Mouse (Mus musculus): Measurements from ENCODE around the gene Grhl1. TPM values are rescaled to one million over a fixed set of nuclear protein-coding genes. Genes with fewer than 3 reads are reported as not detected.
"Not testable (repeated sequence)": the region's sequence is repeated elsewhere in the genome, so short reads cannot be mapped to it uniquely, and the experiment has no call there.

Grhl1 gene
- polyA plus RNA-seq (2016; fragmentation: Nextera tagmentation; extraction: Ambion mirVana): 2.0 and 3.0 TPM in 2 replicates

DNA sequence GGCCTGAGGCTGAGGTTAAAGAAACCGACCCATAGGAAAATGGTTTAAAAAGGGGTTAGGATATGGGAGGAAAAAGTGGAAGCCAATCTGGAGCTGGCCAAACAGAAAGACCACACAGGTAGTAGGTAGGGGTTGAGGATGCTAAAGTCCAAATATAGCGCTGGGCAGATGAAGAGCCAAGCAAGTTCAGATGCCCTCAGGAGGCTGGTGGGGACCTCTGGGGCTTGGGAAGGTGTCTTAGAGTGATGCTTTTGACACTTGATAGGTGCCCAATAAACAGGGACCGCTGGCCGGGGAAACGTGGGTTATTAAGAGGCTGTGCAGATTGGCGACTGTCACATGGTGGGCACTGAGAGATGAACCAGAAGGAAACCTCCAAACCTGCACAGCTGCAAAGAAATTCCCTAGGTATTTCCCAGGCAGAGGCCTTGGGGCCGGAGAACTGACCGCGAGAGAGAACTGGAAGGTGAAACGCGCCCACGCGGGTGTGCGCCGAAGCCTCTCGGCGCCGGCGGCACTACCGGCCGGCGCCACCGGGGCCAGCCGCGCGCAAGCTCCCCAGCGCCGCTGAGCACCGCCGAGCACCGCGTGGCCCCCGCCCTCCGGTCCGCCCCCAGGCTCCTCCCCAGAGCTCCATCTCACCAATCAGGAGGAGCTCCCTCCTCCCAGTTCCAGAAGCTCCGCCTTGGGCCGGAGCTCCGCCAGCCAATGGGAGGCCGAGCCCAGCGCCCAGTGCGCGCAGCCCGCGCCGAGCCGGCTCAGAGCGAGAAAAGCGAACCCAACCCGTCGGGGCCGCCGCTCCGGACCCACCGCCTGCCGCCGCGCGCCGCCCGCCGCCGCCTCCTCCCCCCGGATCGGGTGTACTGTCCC lies at the start of gene Grhl1:
Gene Grhl1 (plus strand): TSS at position 761 of the 870 bp plus-strand sequence.
- peak within 1 kb of the TSS; percentile 51 for H3K9ac ChIP-seq (replicated peaks)
- no peaks in the 10 kb centered on the region for H3K36me3 ChIP-seq
- H3K27ac ChIP-seq: no peak within 1 kb of the TSS
- H3K4me3 ChIP-seq (replicated peaks): peak within 1 kb of the TSS; percentile 64
- peaks cover 39% of the 10 kb centered on the region for H3K27me3 ChIP-seq
- H3K4me2 ChIP-seq: peak within 1 kb of the TSS; percentile 86
- peaks cover 26% of the 10 kb centered on the region for H3K4me1 ChIP-seq (replicated peaks)
- WGBS: 2% methylated on average over 48 of the region's 64 CpGs
- peak; percentile 94 for ATAC-seq (ENCODE audit: insufficient number of reproducible peaks, insufficient read depth, low FRiP score, low TSS enrichment, low read depth)
- H3K9me3 ChIP-seq: no peaks in the 10 kb centered on the region

DNA sequence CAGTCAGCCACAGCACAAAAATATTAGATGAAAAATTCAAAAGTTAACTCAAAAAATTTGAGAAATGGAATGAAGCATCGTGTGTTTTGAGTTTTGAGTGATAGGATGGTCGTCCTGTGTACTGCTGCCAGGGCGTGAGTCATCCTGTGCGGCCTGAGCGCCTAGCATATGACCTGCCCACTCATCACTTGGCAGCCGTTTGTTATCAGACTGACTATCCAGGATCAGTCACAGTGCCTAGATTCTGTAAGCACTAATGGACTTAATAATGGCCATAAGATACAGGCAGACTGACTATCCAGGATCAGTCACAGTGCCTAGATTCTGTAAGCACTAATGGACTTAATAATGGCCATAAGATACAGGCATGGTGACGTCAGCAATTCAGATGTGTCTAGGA lies 47.0 kb upstream of the Grhl1 start:
- not testable (repeated sequence) for H3K9me3 ChIP-seq; H3K27ac ChIP-seq; H3K27me3 ChIP-seq; H3K4me2 ChIP-seq; H3K9ac ChIP-seq (replicated peaks); H3K4me1 ChIP-seq (replicated peaks); H3K4me3 ChIP-seq (replicated peaks); ATAC-seq (ENCODE audit: insufficient number of reproducible peaks, insufficient read depth, low FRiP score, low TSS enrichment, low read depth)
- H3K36me3 ChIP-seq: peaks cover 29% of the 10 kb centered on the region
- WGBS: 91% methylated on average over 7 of the region's 7 CpGs

- ATAC-seq (ENCODE audit: insufficient number of reproducible peaks, insufficient read depth, low FRiP score, low TSS enrichment, low read depth): no peak
- WGBS: 76% methylated on average over 5 of the region's 5 CpGs
Measured at GRCm38 (mm10) chr12:24536390-24536789, 35.7 kb upstream of the Grhl1 start.

DNA sequence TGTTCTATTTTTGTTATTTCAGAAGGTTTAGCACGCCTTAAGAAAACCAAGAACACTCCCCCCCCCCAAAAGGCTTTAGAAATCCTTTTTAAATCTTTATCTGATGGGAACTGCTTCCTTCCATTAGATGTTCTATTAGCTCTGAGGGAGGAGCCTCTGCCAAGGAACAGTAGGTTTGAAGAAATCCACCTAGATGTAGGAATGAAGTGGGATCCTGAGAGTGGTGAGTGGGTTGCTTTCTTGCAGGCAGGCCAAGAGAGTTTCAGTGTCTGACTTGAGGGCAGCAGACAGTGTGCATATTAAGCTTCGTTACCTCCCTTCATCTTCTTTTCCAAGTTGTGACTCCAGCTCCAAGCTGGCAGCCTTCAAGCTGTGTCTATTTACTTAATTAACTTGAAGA lies 34.9 kb upstream of the Grhl1 start:
- ATAC-seq (ENCODE audit: insufficient number of reproducible peaks, insufficient read depth, low FRiP score, low TSS enrichment, low read depth): no peak
- 79% methylated on average over 2 of the region's 2 CpGs for WGBS
- Histone ChIP-seq H3K9me3 (no peaks in the 10 kb centered on the region), H3K9ac (replicated peaks) (no peak overlapping the region), H3K27me3 (no peaks in the 10 kb centered on the region), H3K36me3 (peaks cover 7% of the 10 kb centered on the region; the same call in 1 of the 2 replicates), H3K27ac (no peak overlapping the region), H3K4me2 (no peak overlapping the region), H3K4me1 (replicated peaks) (no peaks in the 10 kb centered on the region), H3K4me3 (replicated peaks) (no peak overlapping the region)

More at GRCm38 (mm10) chr12:24536390-24536789, 35.7 kb upstream of the Grhl1 start:
- H3K4me1 ChIP-seq (replicated peaks): no peaks in the 10 kb centered on the region
- no peak overlapping the region for H3K9ac ChIP-seq (replicated peaks)
- H3K4me3 ChIP-seq (replicated peaks): no peak overlapping the region
- no peaks in the 10 kb centered on the region for H3K27me3 ChIP-seq
- H3K36me3 ChIP-seq: peaks cover 11% of the 10 kb centered on the region; the same call in 1 of the 2 replicates
- no peak overlapping the region for H3K4me2 ChIP-seq
- H3K9me3 ChIP-seq: no peaks in the 10 kb centered on the region
- H3K27ac ChIP-seq: no peak overlapping the region

GRCm38 (mm10) chr12:24537965-24538364 lies 34.1 kb upstream of the Grhl1 start:
- no peak for ATAC-seq (ENCODE audit: insufficient number of reproducible peaks, insufficient read depth, low FRiP score, low TSS enrichment, low read depth)
- no peak overlapping the region for H3K4me2 ChIP-seq
- no peaks in the 10 kb centered on the region for H3K27me3 ChIP-seq
- H3K4me3 ChIP-seq (replicated peaks): no peak overlapping the region
- H3K4me1 ChIP-seq (replicated peaks): no peaks in the 10 kb centered on the region
- H3K27ac ChIP-seq: no peak overlapping the region
- H3K9ac ChIP-seq (replicated peaks): no peak overlapping the region
- WGBS: 90% methylated on average over 4 of the region's 4 CpGs
- no peaks in the 10 kb centered on the region for H3K9me3 ChIP-seq
- peaks cover 7% of the 10 kb centered on the region; the same call in 1 of the 2 replicates for H3K36me3 ChIP-seq

GRCm38 (mm10) chr12:24541426-24542154 lies 30.5 kb upstream of the Grhl1 start:
- no peak overlapping the region for H3K9ac ChIP-seq (replicated peaks)
- no peak overlapping the region for H3K4me2 ChIP-seq
- no peak for ATAC-seq (ENCODE audit: insufficient number of reproducible peaks, insufficient read depth, low FRiP score, low TSS enrichment, low read depth)
- H3K9me3 ChIP-seq: no peaks in the 10 kb centered on the region
- no peaks in the 10 kb centered on the region for H3K4me1 ChIP-seq (replicated peaks)
- H3K36me3 ChIP-seq: peaks cover 15% of the 10 kb centered on the region
- H3K27ac ChIP-seq: no peak overlapping the region
- WGBS: 80% methylated on average over 16 of the region's 16 CpGs
- no peaks in the 10 kb centered on the region for H3K27me3 ChIP-seq
- no peak overlapping the region for H3K4me3 ChIP-seq (replicated peaks)

GRCm38 (mm10) chr12:24547686-24548085 lies 24.4 kb upstream of the Grhl1 start:
- Histone ChIP-seq H3K27me3 (no peaks in the 10 kb centered on the region), H3K9ac (replicated peaks) (no peak overlapping the region), H3K4me2 (no peak overlapping the region), H3K27ac (no peak overlapping the region), H3K36me3 (peaks cover 35% of the 10 kb centered on the region), H3K9me3 (no peaks in the 10 kb centered on the region), H3K4me3 (replicated peaks) (no peak overlapping the region), H3K4me1 (replicated peaks) (no peaks in the 10 kb centered on the region)
- no peak for ATAC-seq (ENCODE audit: insufficient number of reproducible peaks, insufficient read depth, low FRiP score, low TSS enrichment, low read depth)
- 81% methylated on average over 8 of the region's 8 CpGs for WGBS

DNA sequence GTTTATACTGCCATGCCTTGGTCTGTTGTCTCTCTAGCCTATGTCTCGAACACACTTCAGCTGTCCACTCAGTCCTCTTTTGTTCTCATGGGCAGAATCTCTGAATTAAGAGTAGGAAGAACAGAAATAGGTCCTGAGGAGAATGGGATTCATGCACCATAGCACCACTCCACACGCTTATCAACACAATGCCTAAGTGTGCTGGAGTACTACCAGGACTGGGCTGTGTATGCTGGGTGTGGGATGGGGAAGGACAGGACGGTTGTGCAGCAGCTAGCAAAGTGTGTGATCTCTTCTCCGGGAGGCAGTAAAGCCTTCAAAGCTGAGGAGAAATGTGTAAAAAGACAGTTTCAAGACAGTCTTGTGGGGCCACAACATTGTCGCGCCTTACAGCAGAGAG lies 23.2 kb upstream of the Grhl1 start:
- WGBS: 90% methylated on average over 6 of the region's 6 CpGs
- Histone ChIP-seq H3K9ac (replicated peaks) (no peak overlapping the region), H3K27me3 (no peaks in the 10 kb centered on the region), H3K36me3 (peaks cover 35% of the 10 kb centered on the region), H3K4me2 (no peak overlapping the region), H3K4me1 (replicated peaks) (no peaks in the 10 kb centered on the region), H3K4me3 (replicated peaks) (no peak overlapping the region), H3K27ac (no peak overlapping the region), H3K9me3 (no peaks in the 10 kb centered on the region)
- no peak for ATAC-seq (ENCODE audit: insufficient number of reproducible peaks, insufficient read depth, low FRiP score, low TSS enrichment, low read depth)

- Histone ChIP-seq H3K9ac (replicated peaks) (no peak overlapping the region), H3K4me2 (no peak overlapping the region), H3K27ac (no peak overlapping the region), H3K36me3 (peaks cover 30% of the 10 kb centered on the region; the same call in 1 of the 2 replicates), H3K27me3 (no peaks in the 10 kb centered on the region), H3K4me3 (replicated peaks) (no peak overlapping the region), H3K4me1 (replicated peaks) (no peaks in the 10 kb centered on the region), H3K9me3 (no peaks in the 10 kb centered on the region)
- WGBS: 90% methylated on average over 2 of the region's 2 CpGs
- no peak for ATAC-seq (ENCODE audit: insufficient number of reproducible peaks, insufficient read depth, low FRiP score, low TSS enrichment, low read depth)
Measured at GRCm38 (mm10) chr12:24552531-24552930, 19.6 kb upstream of the Grhl1 start.

DNA sequence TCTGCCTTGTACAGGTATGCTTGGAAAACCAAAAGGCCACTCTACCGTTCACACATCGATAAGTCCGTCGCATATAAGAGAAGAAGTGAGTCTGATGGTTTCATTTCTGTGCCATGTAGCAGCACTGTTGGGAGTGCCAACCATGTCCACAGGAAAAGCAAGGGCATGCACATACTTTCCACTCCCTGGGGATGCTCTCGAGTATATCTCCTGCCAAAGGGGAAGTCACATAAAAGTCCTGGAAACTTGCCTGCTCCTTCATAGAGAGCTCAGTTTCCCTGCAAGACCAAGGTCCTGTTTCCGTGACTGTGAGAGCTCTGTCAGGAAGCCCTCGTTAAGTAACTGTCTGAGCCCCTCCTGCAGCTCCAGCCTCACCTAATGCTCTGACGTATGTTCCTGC lies 16.1 kb upstream of the Grhl1 start:
- H3K27ac ChIP-seq: no peak overlapping the region
- ATAC-seq (ENCODE audit: insufficient number of reproducible peaks, insufficient read depth, low FRiP score, low TSS enrichment, low read depth): no peak

DNA sequence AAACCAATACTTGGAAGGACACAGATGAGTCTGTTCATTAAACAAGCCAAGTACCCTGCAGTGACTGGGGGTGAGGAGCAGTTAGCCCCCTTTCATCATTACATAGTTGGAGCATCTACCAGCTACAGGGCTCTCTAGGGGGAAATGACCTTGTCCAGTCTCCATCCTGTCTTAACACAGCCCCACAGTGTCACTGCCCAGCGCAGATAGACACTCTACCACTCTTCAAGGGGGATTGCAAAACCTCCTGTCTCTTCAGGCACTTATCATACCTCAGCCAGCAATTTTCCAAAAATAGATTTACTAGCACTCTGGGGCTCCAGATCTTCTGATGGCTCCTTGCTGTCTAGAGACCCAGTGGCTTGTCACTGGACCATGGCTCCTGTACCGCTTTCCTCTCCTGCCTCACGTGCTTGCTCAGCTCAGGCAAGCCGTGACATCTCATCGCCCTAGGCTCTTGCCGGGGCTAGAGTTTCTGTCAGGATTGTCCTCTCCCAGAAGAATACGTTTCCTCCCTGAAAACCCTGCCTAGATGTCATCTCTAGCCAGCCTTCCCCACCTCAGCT lies 8.6 kb upstream of the Grhl1 start:
- no peaks in the 10 kb centered on the region for H3K9me3 ChIP-seq
- H3K4me3 ChIP-seq (replicated peaks): no peak overlapping the region
- 89% methylated on average over 7 of the region's 7 CpGs for whole genome bisulfite sequencing
- no peak for ATAC-seq (ENCODE audit: insufficient number of reproducible peaks, insufficient read depth, low FRiP score, low TSS enrichment, low read depth)
- peaks cover 5% of the 10 kb centered on the region; the same call in 1 of the 2 replicates for H3K36me3 ChIP-seq
- H3K27me3 ChIP-seq: no peaks in the 10 kb centered on the region
- no peak overlapping the region for H3K27ac ChIP-seq
- H3K4me1 ChIP-seq (replicated peaks): no peaks in the 10 kb centered on the region
- H3K4me2 ChIP-seq: no peak overlapping the region
- H3K9ac ChIP-seq (replicated peaks): no peak overlapping the region

More for the DNA sequence above, 16.1 kb upstream of the Grhl1 start:
- WGBS: 68% methylated on average over 8 of the region's 8 CpGs
- H3K4me2 ChIP-seq: no peak overlapping the region
- H3K4me1 ChIP-seq (replicated peaks): no peaks in the 10 kb centered on the region
- H3K9ac ChIP-seq (replicated peaks): no peak overlapping the region
- H3K36me3 ChIP-seq: peaks cover 15% of the 10 kb centered on the region; the same call in 1 of the 2 replicates
- no peaks in the 10 kb centered on the region for H3K27me3 ChIP-seq
- no peaks in the 10 kb centered on the region for H3K9me3 ChIP-seq
- no peak overlapping the region for H3K4me3 ChIP-seq (replicated peaks)
